Mouse (Mus musculus): ENCODE measurements around the gene Rhbdf1. TPM values are rescaled to one million over a fixed set of nuclear protein-coding genes. Genes with fewer than 3 reads are reported as not detected.

The Rhbdf1 gene
- total RNA-seq (2023), result 1 to 10 TPM; 1.1 to 3.3 TPM

GRCm38 (mm10) chr11:32221951-32222409, at the start of gene Rhbdf1:
Gene Rhbdf1 (minus strand): TSS chr11:32222300.

GRCm38 (mm10) chr11:32267188-32267884, 45.2 kb upstream of the Rhbdf1 start, which contains the start of gene Nprl3:
Gene Nprl3 (minus strand): TSS chr11:32267707.

GRCm38 (mm10) chr11:32226124-32226871, 4.2 kb upstream of the Rhbdf1 start, which contains the start of gene Mpg:
Gene Mpg (plus strand): TSS chr11:32226505.

GRCm38 (mm10) chr11:32205058-32205873, 16.8 kb downstream of the Rhbdf1 start, which contains the start of gene Snrnp25:
Gene Snrnp25 (plus strand): TSS chr11:32205415.

GRCm38 (mm10) chr11:32200075-32200601, 22.0 kb downstream of the Rhbdf1 start, which contains the start of gene Il9r:
Gene Il9r (minus strand): TSS chr11:32200279.

Other genes starting within 250 kb of the Rhbdf1 start
- 100 to 1,000 TPM; 163 to 164 TPM for gene Nsg2, start 221.8 kb downstream of the Rhbdf1 start, total RNA-seq (2023)
- 1 to 10 TPM in 1 of 2 experiments, under 1 TPM in 1; 0.68 to 3.4 TPM for gene Il9r, start 22.0 kb downstream of the Rhbdf1 start, total RNA-seq (2023)
- gene Snrnp25, start 16.9 kb downstream of the Rhbdf1 start, total RNA-seq (2023), result 10 to 100 TPM; 11.6 to 15.5 TPM
- gene Mpg, start 4.2 kb upstream of the Rhbdf1 start, total RNA-seq (2023), result 10 to 100 TPM; 26.6 to 26.7 TPM
- gene Nprl3, start 45.4 kb upstream of the Rhbdf1 start, total RNA-seq (2023), result 10 to 100 TPM; 60.4 to 65.6 TPM
- not detected for gene Hba-x, start 54.1 kb upstream of the Rhbdf1 start, total RNA-seq (2023)
- gene Hba-a1, start 61.2 kb upstream of the Rhbdf1 start, total RNA-seq (2023), result 10 to 100 TPM; 19.0 to 64.4 TPM
- not detected for gene Hbq1b, start 64.7 kb upstream of the Rhbdf1 start, total RNA-seq (2023)
- gene Hba-a2, start 74.2 kb upstream of the Rhbdf1 start, total RNA-seq (2023), result 10 to 100 TPM; 10.9 to 33.4 TPM
- not detected for gene Hbq1a, start 77.8 kb upstream of the Rhbdf1 start, total RNA-seq (2023)
- under 1 TPM in 1 of 2 experiments, not detected in 1; 0.20 TPM for gene Sh3pxd2b, start 125.5 kb upstream of the Rhbdf1 start, total RNA-seq (2023)
- 1 to 10 TPM; 4.3 to 4.9 TPM for gene Ubtd2, start 233.1 kb upstream of the Rhbdf1 start, total RNA-seq (2023)